Mouse (Mus musculus): ENCODE results near the gene Calcrl. TPM values are rescaled to one million over a fixed set of nuclear protein-coding genes. Genes with fewer than 3 reads are reported as not detected.

Calcrl gene
- total RNA-seq, 1 experiment = 1.2 TPM

- H3K9ac ChIP-seq (ENCODE audit: insufficient read depth, low read depth, low read length, poor library complexity, severe bottlenecking) = no peak overlapping the region
- H3K4me1 ChIP-seq (ENCODE audit: control insufficient read depth in 2 of 2, insufficient read depth in 2 of 2, low read length in 2 of 2, poor library complexity in 1 of 2) = no peaks in the 10 kb centered on the region
- no peak for TF ChIP-seq ZNF384 (IDR thresholded peaks at IDR 0.05; ENCODE audit: low read depth, low read length)
- no peak for TF ChIP-seq MAFK (IDR thresholded peaks at IDR 0.05; ENCODE audit: insufficient read depth, low read depth, low read length)
- TF ChIP-seq CHD2 (IDR thresholded peaks at IDR 0.05; ENCODE audit: low read depth, low read length) = no peak
- no peak for TF ChIP-seq ZC3H11A (IDR thresholded peaks at IDR 0.05; ENCODE audit: borderline replicate concordance, low read depth, low read length)
- no peak for TF ChIP-seq HCFC1 (IDR thresholded peaks at IDR 0.05; ENCODE audit: borderline replicate concordance, insufficient read depth, low read length)
- no peak overlapping the region for H3K4me3 ChIP-seq (ENCODE audit: insufficient read depth in 1 of 2, low read depth in 1 of 2, low read length in 2 of 2, poor library complexity in 1 of 2, severe bottlenecking in 1 of 2)
- no peak for DNase-seq (ENCODE audit: low read depth, low spot score)
- no peak overlapping the region for H3K27ac ChIP-seq (ENCODE audit: insufficient read depth, low read depth, low read length, poor library complexity, severe bottlenecking)
- H3K36me3 ChIP-seq (ENCODE audit: control insufficient read depth, insufficient read depth, low read length, poor library complexity, severe bottlenecking) = no peaks in the 10 kb centered on the region
- in situ Hi-C loops (cut with MboI; ENCODE audit: low sequenced_read_pairs in 2 of 2, unreplicated experiment in 2 of 2) = no loop called here
- no peaks in the 10 kb centered on the region for H3K9me3 ChIP-seq (ENCODE audit: control insufficient read depth, insufficient read depth, low read depth, low read length)
Measured at GRCm38 (mm10) chr2:84441940-84442339, 16.7 kb upstream of the Calcrl start.

GRCm38 (mm10) chr2:84429724-84430123 is 4.5 kb upstream of the Calcrl start:
- H3K9ac ChIP-seq (ENCODE audit: insufficient read depth, low read depth, low read length, poor library complexity, severe bottlenecking) = no peak overlapping the region
- no peaks in the 10 kb centered on the region for H3K36me3 ChIP-seq (ENCODE audit: control insufficient read depth, insufficient read depth, low read length, poor library complexity, severe bottlenecking)
- no peak overlapping the region for H3K27ac ChIP-seq (ENCODE audit: insufficient read depth, low read depth, low read length, poor library complexity, severe bottlenecking)
- peak; percentile 28 for DNase-seq (ENCODE audit: low read depth, low spot score)
- no peak overlapping the region for H3K4me3 ChIP-seq (ENCODE audit: insufficient read depth in 1 of 2, low read depth in 1 of 2, low read length in 2 of 2, poor library complexity in 1 of 2, severe bottlenecking in 1 of 2)
- H3K9me3 ChIP-seq (ENCODE audit: control insufficient read depth, insufficient read depth, low read depth, low read length) = no peaks in the 10 kb centered on the region
- in situ Hi-C loops (cut with MboI; ENCODE audit: low sequenced_read_pairs in 2 of 2, unreplicated experiment in 2 of 2) = no loop called here
- TF ChIP-seq MAFK (IDR thresholded peaks at IDR 0.05; ENCODE audit: insufficient read depth, low read depth, low read length) = no peak
- no peak for TF ChIP-seq HCFC1 (IDR thresholded peaks at IDR 0.05; ENCODE audit: borderline replicate concordance, insufficient read depth, low read length)
- peak; percentile 66; the same call in 1 of the 2 replicates for TF ChIP-seq ZC3H11A (IDR thresholded peaks at IDR 0.05; ENCODE audit: borderline replicate concordance, low read depth, low read length)
- no peaks in the 10 kb centered on the region for H3K4me1 ChIP-seq (ENCODE audit: control insufficient read depth in 2 of 2, insufficient read depth in 2 of 2, low read length in 2 of 2, poor library complexity in 1 of 2)

GRCm38 (mm10) chr2:84428836-84429235 is 3.6 kb upstream of the Calcrl start:
- H3K4me1 ChIP-seq (ENCODE audit: control insufficient read depth in 2 of 2, insufficient read depth in 2 of 2, low read length in 2 of 2, poor library complexity in 1 of 2) = no peaks in the 10 kb centered on the region
- no peak overlapping the region for H3K9ac ChIP-seq (ENCODE audit: insufficient read depth, low read depth, low read length, poor library complexity, severe bottlenecking)
- TF ChIP-seq CHD2 (IDR thresholded peaks at IDR 0.05; ENCODE audit: low read depth, low read length) = no peak
- no peak for TF ChIP-seq MAFK (IDR thresholded peaks at IDR 0.05; ENCODE audit: insufficient read depth, low read depth, low read length)
- no peak for TF ChIP-seq ZC3H11A (IDR thresholded peaks at IDR 0.05; ENCODE audit: borderline replicate concordance, low read depth, low read length)
- TF ChIP-seq ZNF384 (IDR thresholded peaks at IDR 0.05; ENCODE audit: low read depth, low read length) = no peak
- TF ChIP-seq HCFC1 (IDR thresholded peaks at IDR 0.05; ENCODE audit: borderline replicate concordance, insufficient read depth, low read length) = no peak
- H3K4me3 ChIP-seq (ENCODE audit: insufficient read depth in 1 of 2, low read depth in 1 of 2, low read length in 2 of 2, poor library complexity in 1 of 2, severe bottlenecking in 1 of 2) = no peak overlapping the region
- H3K27ac ChIP-seq (ENCODE audit: insufficient read depth, low read depth, low read length, poor library complexity, severe bottlenecking) = no peak overlapping the region
- no peak for DNase-seq (ENCODE audit: low read depth, low spot score)
- H3K36me3 ChIP-seq (ENCODE audit: control insufficient read depth, insufficient read depth, low read length, poor library complexity, severe bottlenecking) = no peaks in the 10 kb centered on the region
- in situ Hi-C loops (cut with MboI; ENCODE audit: low sequenced_read_pairs in 2 of 2, unreplicated experiment in 2 of 2) = no loop called here
- no peaks in the 10 kb centered on the region for H3K9me3 ChIP-seq (ENCODE audit: control insufficient read depth, insufficient read depth, low read depth, low read length)

GRCm38 (mm10) chr2:84426531-84426930 is 1.3 kb upstream of the Calcrl start:
- H3K4me3 ChIP-seq (ENCODE audit: insufficient read depth in 1 of 2, low read depth in 1 of 2, low read length in 2 of 2, poor library complexity in 1 of 2, severe bottlenecking in 1 of 2) = no peak overlapping the region
- TF ChIP-seq HCFC1 (IDR thresholded peaks at IDR 0.05; ENCODE audit: borderline replicate concordance, insufficient read depth, low read length) = no peak
- H3K9me3 ChIP-seq (ENCODE audit: control insufficient read depth, insufficient read depth, low read depth, low read length) = no peaks in the 10 kb centered on the region
- DNase-seq (ENCODE audit: low read depth, low spot score) = no peak
- H3K27ac ChIP-seq (ENCODE audit: insufficient read depth, low read depth, low read length, poor library complexity, severe bottlenecking) = no peak overlapping the region
- H3K9ac ChIP-seq (ENCODE audit: insufficient read depth, low read depth, low read length, poor library complexity, severe bottlenecking) = no peak overlapping the region
- H3K4me1 ChIP-seq (ENCODE audit: control insufficient read depth in 2 of 2, insufficient read depth in 2 of 2, low read length in 2 of 2, poor library complexity in 1 of 2) = no peaks in the 10 kb centered on the region
- in situ Hi-C loops (cut with MboI; ENCODE audit: low sequenced_read_pairs in 2 of 2, unreplicated experiment in 2 of 2) = no loop called here
- no peaks in the 10 kb centered on the region for H3K36me3 ChIP-seq (ENCODE audit: control insufficient read depth, insufficient read depth, low read length, poor library complexity, severe bottlenecking)

- no peaks in the 10 kb centered on the region for H3K4me1 ChIP-seq (ENCODE audit: control insufficient read depth in 2 of 2, insufficient read depth in 2 of 2, low read length in 2 of 2, poor library complexity in 1 of 2)
- no peak overlapping the region for H3K4me3 ChIP-seq (ENCODE audit: insufficient read depth in 1 of 2, low read depth in 1 of 2, low read length in 2 of 2, poor library complexity in 1 of 2, severe bottlenecking in 1 of 2)
- no peaks in the 10 kb centered on the region for H3K36me3 ChIP-seq (ENCODE audit: control insufficient read depth, insufficient read depth, low read length, poor library complexity, severe bottlenecking)
- H3K9me3 ChIP-seq (ENCODE audit: control insufficient read depth, insufficient read depth, low read depth, low read length) = no peaks in the 10 kb centered on the region
- DNase-seq (ENCODE audit: low read depth, low spot score) = no peak
- H3K9ac ChIP-seq (ENCODE audit: insufficient read depth, low read depth, low read length, poor library complexity, severe bottlenecking) = no peak overlapping the region
- no peak overlapping the region for H3K27ac ChIP-seq (ENCODE audit: insufficient read depth, low read depth, low read length, poor library complexity, severe bottlenecking)
- in situ Hi-C loops (cut with MboI; ENCODE audit: low sequenced_read_pairs in 2 of 2, unreplicated experiment in 2 of 2) = no loop called here
- no peak for TF ChIP-seq CHD2 (IDR thresholded peaks at IDR 0.05; ENCODE audit: low read depth, low read length)
- no peak for TF ChIP-seq ZC3H11A (IDR thresholded peaks at IDR 0.05; ENCODE audit: borderline replicate concordance, low read depth, low read length)
Measured at GRCm38 (mm10) chr2:84416501-84416900, 8.7 kb downstream of the Calcrl start.
